Mouse (Mus musculus) intestine, embryonic 16.5 days (tissue): ENCODE results near the gene Ntm. TPM values are rescaled to one million over a fixed set of nuclear protein-coding genes. Genes with fewer than 3 reads are reported as not detected.

Experiments used
- ATAC-seq: fragments of 200-750 bp; cut with Nextera tagmentation; 2 replicates; pipeline ENCODE4 v1.8.0; 2017; ENCODE audit warnings: moderate TSS enrichment, moderate library complexity
- H3K27ac ChIP-seq: fragments of 300-500 bp; sonication (generic); 2 replicates; pipeline ENCODE4 v1.5.1; 2014; ENCODE audit warnings: mild to moderate bottlenecking, low read length
- H3K27me3 ChIP-seq: fragments of 300-500 bp; sonication (generic); replicated peaks from 2 replicates; pipeline ENCODE4 v1.6.1; 2014; ENCODE audit warnings: low read length, control low read depth, mixed read lengths; ENCODE audit not compliant: control insufficient read depth, insufficient read depth
- H3K36me3 ChIP-seq: fragments of 300-500 bp; sonication (generic); 2 replicates; pipeline ENCODE4 v1.6.1; 2014; ENCODE audit warnings: low read length, control low read depth; ENCODE audit not compliant: control insufficient read depth, insufficient read depth
- H3K4me1 ChIP-seq: fragments of 300-500 bp; sonication (generic); 2 replicates; pipeline ENCODE4 v1.6.1; 2014; ENCODE audit warnings: low read length, control low read depth, mixed read lengths; ENCODE audit not compliant: control insufficient read depth, insufficient read depth
- H3K4me2 ChIP-seq: fragments of 300-500 bp; sonication (generic); 2 replicates; pipeline ENCODE4 v1.6.1; 2014; ENCODE audit warnings: low read depth, low read length, control low read depth
- H3K4me3 ChIP-seq: fragments of 300-500 bp; sonication (generic); 2 replicates; pipeline ENCODE4 v1.5.1; 2014; ENCODE audit warnings: mild to moderate bottlenecking, low read length
- H3K9ac ChIP-seq: fragments of 300-500 bp; sonication (generic); 2 replicates; pipeline ENCODE4 v1.6.1; 2014; ENCODE audit warnings: low read depth, low read length
- H3K9me3 ChIP-seq: fragments of 300-500 bp; sonication (generic); 2 replicates; pipeline ENCODE4 v1.6.1; 2016; ENCODE audit warnings: low read length, control low read depth; ENCODE audit not compliant: control insufficient read depth
- WGBS: fragments of 180-500 bp; shearing (Covaris S2); extraction: QIAGEN DNeasy Blood & Tissue Kit; methylation state at CpG from one replicate; pipeline ENCODE4 v1.1.7; 2014; 5-methylcytosine and 5-hydroxymethylcytosine counted together
- polyA plus RNA-seq: library from polyadenylated mRNA; unstranded; fragments of >200 nt; fragmentation: Nextera tagmentation; extraction: Ambion mirVana; gene quantifications from 2 replicates; pipeline ENCODE4 v1.2.1, GENCODE M21; 2015

Gene Ntm
- polyA plus RNA-seq, 1 experiment from 2014 or later: 5.5 TPM

DNA sequence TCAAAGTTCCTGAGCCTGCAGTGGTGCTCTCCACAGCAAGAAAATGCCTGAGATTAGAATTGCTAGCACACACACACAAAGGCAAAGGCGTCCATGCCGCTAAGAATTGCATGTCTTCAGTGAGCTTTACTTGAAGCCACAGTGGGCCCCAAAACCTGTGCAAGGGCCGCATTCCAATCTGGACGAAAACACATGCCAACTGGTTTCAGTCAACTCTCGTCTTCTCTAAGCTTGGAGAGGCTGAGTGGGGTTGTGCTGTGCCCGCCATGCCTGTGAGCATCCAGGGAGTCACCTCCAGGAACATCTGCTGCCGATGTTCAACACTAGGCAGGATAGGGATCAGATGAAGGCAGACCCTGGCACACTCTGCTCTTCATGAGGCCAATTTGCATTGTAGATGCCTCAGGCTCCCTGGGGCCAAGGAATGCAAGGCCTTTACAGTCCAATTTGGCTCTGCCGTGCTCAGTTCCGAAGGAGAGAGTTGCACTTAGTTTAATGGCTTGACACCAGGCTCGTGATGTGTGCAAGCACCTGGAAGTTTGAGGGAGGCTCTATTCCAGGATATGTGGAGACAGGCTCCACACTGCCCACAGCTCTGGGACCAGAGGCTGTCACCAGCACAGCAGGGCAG, 739.9 kb downstream of the Ntm start:
- ATAC-seq: no peak
- Histone ChIP-seq H3K27me3 (no peaks in the 10 kb centered on the region), H3K36me3 (no peaks in the 10 kb centered on the region), H3K9ac (no peak overlapping the region), H3K27ac (no peak overlapping the region), H3K4me2 (no peak overlapping the region), H3K9me3 (no peaks in the 10 kb centered on the region), H3K4me3 (no peak overlapping the region), H3K4me1 (no peaks in the 10 kb centered on the region)
- WGBS: 73% methylated on average over 10 of the region's 10 CpGs

DNA sequence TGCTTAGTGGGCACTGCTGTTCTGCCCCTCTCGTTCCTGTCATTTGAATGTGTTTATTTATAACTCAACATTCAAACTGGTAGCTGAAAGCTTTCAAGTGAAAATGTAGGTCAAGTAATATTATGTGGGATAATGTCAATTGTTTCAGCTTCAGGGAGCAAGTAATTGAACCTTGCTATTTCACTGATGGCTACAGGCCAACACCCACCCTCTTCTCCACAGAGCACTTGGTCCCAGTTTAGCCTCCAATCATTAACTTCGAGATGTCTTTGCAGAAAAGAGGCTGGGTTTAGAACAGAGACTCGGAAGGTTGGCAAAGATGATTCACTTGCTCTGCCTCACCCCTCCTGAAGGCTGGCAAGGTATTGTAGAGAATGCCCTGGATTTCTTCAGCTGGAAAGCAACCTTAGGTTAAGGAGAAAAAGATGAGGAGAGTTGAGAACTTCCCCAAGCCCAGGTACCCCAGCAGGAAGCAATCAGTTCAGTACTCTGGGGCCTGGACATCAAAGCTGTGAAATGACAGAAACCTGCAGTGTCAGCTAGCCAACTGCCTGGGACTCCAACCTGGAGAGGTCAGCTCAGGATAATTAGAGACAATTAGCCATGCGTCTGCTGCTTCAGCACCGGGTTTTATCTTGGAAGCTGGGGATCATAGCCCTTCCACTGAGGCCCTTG, 741.9 kb downstream of the Ntm start:
- Histone ChIP-seq H3K9ac (no peak overlapping the region), H3K27me3 (no peaks in the 10 kb centered on the region), H3K9me3 (no peaks in the 10 kb centered on the region), H3K36me3 (no peaks in the 10 kb centered on the region), H3K4me2 (no peak overlapping the region), H3K27ac (no peak overlapping the region), H3K4me3 (no peak overlapping the region), H3K4me1 (no peaks in the 10 kb centered on the region)
- WGBS: 25% methylated on average over 5 of the region's 5 CpGs
- no peak for ATAC-seq

DNA sequence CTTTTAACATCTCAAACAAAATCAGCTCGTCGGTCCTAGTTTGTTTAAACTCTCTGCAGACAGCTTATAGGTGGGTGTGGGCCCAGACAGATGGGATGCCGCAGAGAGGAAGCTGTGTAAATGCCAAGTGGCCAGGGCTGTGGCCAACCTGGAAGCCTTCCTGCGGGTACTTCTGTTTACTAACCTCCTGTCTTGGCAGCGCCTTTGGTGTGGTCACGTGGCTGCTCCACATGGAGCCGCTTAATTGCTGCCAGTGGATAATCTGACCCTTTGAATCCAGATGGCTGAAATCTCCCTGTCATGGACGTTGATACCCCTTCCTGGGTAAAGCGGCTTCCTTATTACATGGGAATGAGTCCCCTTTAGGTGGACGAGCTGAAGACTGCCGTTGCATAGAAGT, 742.4 kb downstream of the Ntm start:
- H3K27me3 ChIP-seq: no peaks in the 10 kb centered on the region
- no peak for ATAC-seq
- 34% methylated on average over 11 of the region's 11 CpGs for WGBS

DNA sequence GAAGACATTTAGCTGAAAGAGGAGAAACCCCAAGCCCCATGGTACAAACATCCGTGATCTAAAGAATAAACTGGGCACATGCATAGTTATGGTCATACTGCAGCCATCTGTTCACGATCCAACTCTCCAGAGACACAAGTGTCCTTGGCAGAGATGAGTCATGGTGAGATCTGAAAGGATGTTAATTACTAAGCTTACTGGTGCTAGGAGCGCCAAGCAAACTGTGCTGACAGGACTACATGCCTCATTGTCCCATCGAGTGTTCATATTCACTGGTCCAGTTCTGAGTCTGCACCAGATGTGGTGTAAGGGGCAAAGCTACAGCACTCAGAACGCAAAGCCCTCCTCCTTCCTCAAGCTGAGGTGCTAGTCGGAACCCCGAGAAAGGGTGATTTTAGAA, 745.0 kb downstream of the Ntm start:
- H3K4me1 ChIP-seq: no peaks in the 10 kb centered on the region
- 84% methylated on average over 7 of the region's 7 CpGs for WGBS

More for the DNA sequence above, 742.4 kb downstream of the Ntm start:
- H3K36me3 ChIP-seq: no peaks in the 10 kb centered on the region
- no peaks in the 10 kb centered on the region for H3K4me1 ChIP-seq
- H3K9ac ChIP-seq: no peak overlapping the region
- H3K27ac ChIP-seq: no peak overlapping the region
- H3K9me3 ChIP-seq: no peaks in the 10 kb centered on the region
- H3K4me3 ChIP-seq: no peak overlapping the region
- H3K4me2 ChIP-seq: no peak overlapping the region

DNA sequence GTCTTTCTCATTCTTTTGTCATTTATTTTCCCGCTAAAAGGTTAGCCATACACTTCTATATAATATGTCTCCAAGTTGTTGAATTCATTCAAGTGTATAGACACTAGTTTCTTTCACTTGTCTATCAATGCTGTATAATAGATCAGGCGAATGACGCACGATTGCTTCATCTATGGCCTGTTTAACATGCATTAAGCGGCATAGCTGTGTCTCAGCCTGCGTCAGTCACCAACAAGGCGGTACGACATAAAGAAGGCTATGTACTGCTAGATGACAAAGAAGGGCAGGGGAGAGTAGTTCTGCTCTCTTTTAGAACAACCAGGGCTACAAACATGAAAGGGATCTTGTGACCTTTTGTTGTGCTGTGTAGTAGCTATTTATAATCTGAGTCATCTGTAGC, 746.4 kb downstream of the Ntm start:
- Histone ChIP-seq H3K4me1 (no peaks in the 10 kb centered on the region), H3K27me3 (no peaks in the 10 kb centered on the region), H3K4me3 (no peak overlapping the region), H3K9me3 (no peaks in the 10 kb centered on the region), H3K27ac (no peak overlapping the region), H3K4me2 (no peak overlapping the region), H3K36me3 (no peaks in the 10 kb centered on the region), H3K9ac (no peak overlapping the region)
- WGBS: 86% methylated on average over 8 of the region's 8 CpGs
- no peak for ATAC-seq

More for the DNA sequence above, 745.0 kb downstream of the Ntm start:
- Histone ChIP-seq H3K9me3 (no peaks in the 10 kb centered on the region), H3K27me3 (no peaks in the 10 kb centered on the region), H3K4me3 (no peak overlapping the region), H3K9ac (no peak overlapping the region), H3K27ac (no peak overlapping the region), H3K36me3 (no peaks in the 10 kb centered on the region), H3K4me2 (no peak overlapping the region)
- no peak for ATAC-seq

DNA sequence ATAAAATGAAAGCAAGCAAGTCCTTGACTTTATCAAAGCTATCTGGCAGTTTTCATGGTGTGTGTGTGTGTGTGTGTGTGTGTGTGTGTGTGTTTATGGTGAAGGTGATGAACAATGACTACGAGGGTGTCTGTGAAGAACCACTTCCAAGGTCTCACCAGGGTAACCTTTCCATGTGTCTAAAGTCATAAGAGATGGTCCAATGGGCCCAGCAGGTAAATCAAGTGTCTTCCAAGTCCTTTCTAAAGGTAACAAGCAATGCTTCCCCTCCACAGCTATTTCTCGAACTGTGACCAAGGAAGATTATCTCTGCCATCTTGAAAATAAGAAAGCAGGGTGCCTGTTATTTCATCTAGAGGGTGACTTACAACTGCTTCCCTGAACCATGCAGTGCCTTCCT, 747.1 kb downstream of the Ntm start:
- Histone ChIP-seq H3K27me3 (no peaks in the 10 kb centered on the region), H3K27ac (no peak overlapping the region), H3K9ac (no peak overlapping the region), H3K4me1 (no peaks in the 10 kb centered on the region), H3K36me3 (no peaks in the 10 kb centered on the region), H3K9me3 (no peaks in the 10 kb centered on the region), H3K4me2 (no peak overlapping the region), H3K4me3 (no peak overlapping the region)
- WGBS: 91% methylated on average over 2 of the region's 2 CpGs
- ATAC-seq: no peak

DNA sequence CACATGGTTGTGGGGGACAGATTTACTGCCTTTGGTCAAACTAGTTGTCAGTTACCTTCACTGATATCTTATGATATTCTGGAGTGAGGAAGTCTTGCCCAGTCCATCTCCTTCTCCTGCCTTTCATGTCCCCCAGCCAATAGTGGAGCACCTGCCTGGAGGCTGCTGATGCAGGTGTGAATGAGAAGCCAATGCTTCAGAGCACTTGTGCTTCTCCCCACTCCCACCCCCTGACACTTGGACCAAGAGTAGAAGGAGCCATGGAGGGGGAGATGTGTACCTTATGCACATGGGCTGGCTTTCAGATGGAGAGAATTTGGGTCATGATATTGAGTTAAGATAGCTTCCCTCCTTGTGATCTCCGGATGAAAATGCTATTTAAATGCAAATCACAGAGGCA, 747.7 kb downstream of the Ntm start:
- H3K27ac ChIP-seq: no peak overlapping the region
- H3K4me1 ChIP-seq: no peaks in the 10 kb centered on the region

DNA sequence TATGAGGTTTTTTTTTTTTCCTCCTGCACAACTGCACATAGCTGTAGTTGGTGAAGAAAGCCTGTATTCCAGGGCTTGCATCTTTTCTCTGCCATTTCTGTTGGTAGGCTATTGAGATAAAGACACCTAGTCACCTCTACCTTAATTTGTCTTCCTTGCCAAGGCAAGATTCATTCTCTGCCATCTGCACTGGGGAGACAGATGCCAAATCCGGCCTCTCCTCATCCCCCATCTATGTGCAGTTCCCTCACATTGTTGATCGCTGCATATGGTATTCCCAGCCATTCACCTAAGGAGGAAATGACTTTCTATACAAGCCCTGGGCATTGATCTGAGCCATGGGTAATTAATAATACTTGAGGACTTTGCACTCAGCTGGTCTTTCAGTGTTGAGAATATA, 753.7 kb downstream of the Ntm start:
- H3K4me3 ChIP-seq: no peak overlapping the region
- H3K36me3 ChIP-seq: no peaks in the 10 kb centered on the region
- ATAC-seq: no peak
- H3K9me3 ChIP-seq: no peaks in the 10 kb centered on the region
- no peak overlapping the region for H3K4me2 ChIP-seq
- H3K27ac ChIP-seq: no peak overlapping the region
- H3K9ac ChIP-seq: no peak overlapping the region
- no peaks in the 10 kb centered on the region for H3K27me3 ChIP-seq
- H3K4me1 ChIP-seq: no peaks in the 10 kb centered on the region
- 91% methylated on average over 2 of the region's 2 CpGs for WGBS

More for the DNA sequence above, 747.7 kb downstream of the Ntm start:
- Histone ChIP-seq H3K9ac (no peak overlapping the region), H3K27me3 (no peaks in the 10 kb centered on the region), H3K36me3 (no peaks in the 10 kb centered on the region), H3K4me3 (no peak overlapping the region), H3K9me3 (no peaks in the 10 kb centered on the region), H3K4me2 (no peak overlapping the region)
- no peak for ATAC-seq
- 61% methylated on average over 1 of the region's 1 CpGs for WGBS

DNA sequence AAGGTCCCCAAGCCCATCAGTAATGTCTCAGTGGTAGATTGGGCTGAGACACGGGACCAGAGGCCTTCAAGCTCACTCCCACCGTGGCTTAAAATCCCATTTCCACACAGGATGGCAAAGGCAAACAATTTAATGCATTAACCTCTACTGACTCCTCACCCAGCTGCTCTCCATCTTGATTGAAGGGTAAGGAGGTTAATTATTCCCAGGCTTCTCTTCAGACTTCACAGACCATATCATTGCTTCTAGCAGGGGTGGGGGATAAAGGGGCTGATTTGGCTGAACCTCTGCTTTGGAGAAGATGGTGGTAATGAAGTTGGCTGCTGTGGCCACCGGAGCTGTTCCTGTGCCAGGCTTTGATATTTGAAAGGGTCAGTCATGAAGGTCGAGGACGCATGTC, 754.8 kb downstream of the Ntm start:
- H3K27me3 ChIP-seq: no peaks in the 10 kb centered on the region
- no peak overlapping the region for H3K27ac ChIP-seq
- H3K9me3 ChIP-seq: no peaks in the 10 kb centered on the region
- no peak overlapping the region for H3K9ac ChIP-seq
- H3K4me1 ChIP-seq: no peaks in the 10 kb centered on the region
- no peak for ATAC-seq
- no peak overlapping the region for H3K4me2 ChIP-seq
- H3K36me3 ChIP-seq: no peaks in the 10 kb centered on the region
- 70% methylated on average over 5 of the region's 5 CpGs for WGBS
- H3K4me3 ChIP-seq: no peak overlapping the region

DNA sequence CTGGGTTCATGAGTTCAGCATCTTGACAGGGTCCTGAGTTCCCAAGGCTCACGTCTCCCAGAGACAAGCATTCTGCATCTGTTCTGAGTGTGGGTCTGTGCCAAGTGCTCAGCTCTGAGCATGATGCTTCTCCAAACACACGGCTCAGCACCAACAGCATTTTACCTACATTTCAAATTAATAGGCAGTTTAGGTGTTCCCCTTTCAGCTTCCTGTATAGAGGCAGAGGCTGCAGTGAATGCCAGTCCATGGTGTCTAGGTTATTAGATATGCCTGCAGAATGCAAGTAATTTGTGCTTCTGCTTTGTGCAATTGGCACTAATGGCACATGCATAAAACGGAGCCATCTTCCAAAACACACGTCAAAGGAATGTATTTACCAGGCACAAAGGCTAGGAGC, 757.3 kb downstream of the Ntm start:
- H3K9me3 ChIP-seq: no peaks in the 10 kb centered on the region
- no peaks in the 10 kb centered on the region for H3K4me1 ChIP-seq
- H3K9ac ChIP-seq: no peak overlapping the region
- H3K27me3 ChIP-seq: no peaks in the 10 kb centered on the region
- WGBS: 59% methylated on average over 4 of the region's 4 CpGs
- H3K4me2 ChIP-seq: no peak overlapping the region
- no peak overlapping the region for H3K27ac ChIP-seq
- no peaks in the 10 kb centered on the region for H3K36me3 ChIP-seq
- no peak for ATAC-seq
- H3K4me3 ChIP-seq: no peak overlapping the region
